Comparison of ENCODE assay signal across 8 mouse cellular contexts in genomic region chr9:106447951-106448350, GRCm38 (mm10). TPM values are rescaled to one million over a fixed set of nuclear protein-coding genes. Genes with fewer than 3 reads are reported as not detected.
DNase-seq lines count a peak whose midpoint lies in the region; ATAC-seq and TF ChIP-seq lines count a peak whose summit lies in the region.

No protein-coding gene starts in this region.

- TF ChIP-seq CTCF in cerebellum, adult 2 months (IDR thresholded peaks at IDR 0.05; ENCODE audit: borderline replicate concordance, insufficient read depth, low read depth, low read length) = no peak
- TF ChIP-seq CTCF in testis, adult 2 months (IDR thresholded peaks at IDR 0.05; ENCODE audit: control insufficient read depth, insufficient read depth, insufficient replicate concordance, low read depth, low read length) = no peak

- ATAC-seq in liver, embryonic 12.5 days = peak; percentile 7; the same call in 1 of the 2 replicates

- peak overlapping the region; percentile 64; the same call in 1 of the 2 replicates for H3K9ac ChIP-seq in liver, embryonic 12.5 days

- DNase-seq in cerebellum, adult 2 months = peak in 1 of 2 experiments; percentile 66
- no peak for DNase-seq in cerebellum, adult 11 months
- DNase-seq in testis, postnatal 14 days (ENCODE audit: low spot score) = no peak
- DNase-seq in natural killer cell, adult 2 months (ENCODE audit: low spot score in 2 of 2) = no peak
- DNase-seq in ovary, postnatal 36 days (ENCODE audit: low spot score) = no peak
- DNase-seq in spleen, postnatal 4 days (ENCODE audit: low spot score in 2 of 2) = no peak

- peaks cover 29% of the 10 kb centered on the region for H3K4me1 ChIP-seq in cerebellum, adult 2 months (ENCODE audit: control insufficient read depth, insufficient read depth, low read length)
- peaks cover 25% of the 10 kb centered on the region for H3K4me1 ChIP-seq in testis, adult 2 months (ENCODE audit: control insufficient read depth, insufficient read depth, low read length)
- peaks cover 78% of the 10 kb centered on the region for H3K4me1 ChIP-seq in liver, embryonic 12.5 days

- H3K27ac ChIP-seq in cerebellum, adult 2 months (ENCODE audit: insufficient read depth, low read length) = peak overlapping the region; percentile 49
- peak overlapping the region; percentile 65 for H3K27ac ChIP-seq in testis, adult 2 months (ENCODE audit: control insufficient read depth, insufficient read depth, low read depth, low read length)
- H3K27ac ChIP-seq in liver, embryonic 12.5 days = peak overlapping the region; percentile 34; the same call in 1 of the 2 replicates

- no peak for TF ChIP-seq POLR2A in cerebellum, adult 2 months (IDR thresholded peaks at IDR 0.05; ENCODE audit: borderline replicate concordance, insufficient read depth, low read length)
- TF ChIP-seq POLR2A in testis, adult 2 months (IDR thresholded peaks at IDR 0.05; ENCODE audit: control insufficient read depth, low read depth, low read length) = no peak

- H3K4me2 ChIP-seq in liver, embryonic 12.5 days = peak overlapping the region; percentile 84

- 21% methylated on average over 9 of the region's 9 CpGs for WGBS in cerebellum, adult 2 months
- 31% methylated on average over 9 of the region's 9 CpGs for WGBS in liver, embryonic 12.5 days (ENCODE audit: insufficient replicate concordance)

- no peaks in the 10 kb centered on the region for H3K9me3 ChIP-seq in liver, embryonic 12.5 days (replicated peaks)

- no peaks in the 10 kb centered on the region for H3K27me3 ChIP-seq in cerebellum, adult 2 months (ENCODE audit: control insufficient read depth, insufficient read depth, low read length)
- H3K27me3 ChIP-seq in testis, adult 2 months (ENCODE audit: control insufficient read depth, insufficient read depth, low read length) = no peaks in the 10 kb centered on the region
- peaks cover 21% of the 10 kb centered on the region for H3K27me3 ChIP-seq in liver, embryonic 12.5 days (replicated peaks)

- H3K36me3 ChIP-seq in testis, adult 2 months (ENCODE audit: control insufficient read depth, insufficient read depth, low read length) = no peaks in the 10 kb centered on the region; the same call in 1 of the 2 replicates
- H3K36me3 ChIP-seq in liver, embryonic 12.5 days = 0 out of 2 replicates have a peak, but pooled peaks cover 2% of the 10 kb centered on the region

- H3K4me3 ChIP-seq in cerebellum, adult 2 months (replicated peaks; ENCODE audit: insufficient read depth, low read depth, low read length) = peak overlapping the region; percentile 65
- peak overlapping the region; percentile 89 for H3K4me3 ChIP-seq in testis, adult 2 months (ENCODE audit: control insufficient read depth, low read depth, low read length)
- peak overlapping the region; percentile 58 for H3K4me3 ChIP-seq in liver, embryonic 12.5 days

RNA-seq across cellular contexts. Expression of gene Abhd14a, which starts 0.5 kb away (rescaled TPM):
- 49.7 and 51.5 TPM in 2 replicates for polyA plus RNA-seq in cerebellum, adult 2 months (2012; rRNA removed)
- polyA plus RNA-seq in testis, adult 2 months (2012; rRNA removed) = 197 and 198 TPM in 2 replicates
- 29.1 and 31.6 TPM in 2 replicates for polyA plus RNA-seq in liver, embryonic 12.5 days (2016; fragmentation: Nextera tagmentation; extraction: Ambion mirVana)

RNA-seq across cellular contexts. Expression of gene Abhd14b, which starts 0.7 kb away (rescaled TPM):
- 59.7 and 68.5 TPM in 2 replicates for polyA plus RNA-seq in cerebellum, adult 2 months (2012; rRNA removed)
- 12.9 and 14.0 TPM in 2 replicates for polyA plus RNA-seq in testis, adult 2 months (2012; rRNA removed)
- 14.5 and 15.2 TPM in 2 replicates for polyA plus RNA-seq in liver, embryonic 12.5 days (2016; fragmentation: Nextera tagmentation; extraction: Ambion mirVana)

RNA-seq across cellular contexts. Expression of gene Pcbp4, which starts 5.1 kb away (rescaled TPM):
- 515 and 572 TPM in 2 replicates for polyA plus RNA-seq in cerebellum, adult 2 months (2012; rRNA removed)
- polyA plus RNA-seq in testis, adult 2 months (2012; rRNA removed) = 65.7 and 78.3 TPM in 2 replicates
- 27.3 and 30.9 TPM in 2 replicates for polyA plus RNA-seq in liver, embryonic 12.5 days (2016; fragmentation: Nextera tagmentation; extraction: Ambion mirVana)

RNA-seq across cellular contexts. Expression of gene Acy1, which starts 9.8 kb away (rescaled TPM):
- polyA plus RNA-seq in cerebellum, adult 2 months (2012; rRNA removed) = 16.2 and 16.4 TPM in 2 replicates
- 1.9 and 2.0 TPM in 2 replicates for polyA plus RNA-seq in testis, adult 2 months (2012; rRNA removed)
- polyA plus RNA-seq in liver, embryonic 12.5 days (2016; fragmentation: Nextera tagmentation; extraction: Ambion mirVana) = 34.0 and 35.2 TPM in 2 replicates

RNA-seq across cellular contexts. Expression of gene Gpr62, which starts 17.8 kb away (rescaled TPM):
- polyA plus RNA-seq in cerebellum, adult 2 months (2012; rRNA removed) = 27.9 and 30.7 TPM in 2 replicates
- polyA plus RNA-seq in testis, adult 2 months (2012; rRNA removed) = 22.5 and 24.9 TPM in 2 replicates
- 0.10 and 0.19 TPM in 2 replicates for polyA plus RNA-seq in liver, embryonic 12.5 days (2016; fragmentation: Nextera tagmentation; extraction: Ambion mirVana)
